In genomic region chr13:117947704-117948376, GRCm38 (mm10) we compare ENCODE assay signal across 27 mouse cellular contexts.
A peak's percentile ranks its signal among the peaks of the same experiment; 100 is the strongest.
DNase-seq lines count a peak whose midpoint lies in the region; ATAC-seq lines count a peak whose summit lies in the region.
"Had no signal": no experiment of that assay in that cellular context is flagged by ENCODE, and none has a peak within 500 bp of the region (broad histone marks: within the 10 kb centered on the region; RNA-seq: fewer than 3 reads in every experiment).

No protein-coding gene starts in this region.

- H3K4me1 ChIP-seq in intestine, embryonic 16.5 days (ENCODE audit: control insufficient read depth, insufficient read depth, low read length), result no peaks in the 10 kb centered on the region
- H3K4me1 ChIP-seq: embryonic facial prominence, embryonic 13.5 days; embryonic facial prominence, embryonic 15.5 days; forebrain, embryonic 10.5 days; forebrain, embryonic 12.5 days had no signal

- no peak overlapping the region for H3K4me3 ChIP-seq in intestine, embryonic 16.5 days (ENCODE audit: low read length)
- H3K4me3 ChIP-seq: embryonic facial prominence, embryonic 13.5 days; embryonic facial prominence, embryonic 15.5 days; erythroblast, embryonic 14.5 days; forebrain, embryonic 10.5 days; forebrain, embryonic 12.5 days had no signal

- H3K9me3 ChIP-seq in intestine, embryonic 16.5 days (ENCODE audit: control insufficient read depth, low read length), result no peaks in the 10 kb centered on the region
- H3K9me3 ChIP-seq: embryonic facial prominence, embryonic 13.5 days; embryonic facial prominence, embryonic 15.5 days; forebrain, embryonic 10.5 days; forebrain, embryonic 12.5 days; G1E had no signal

- H3K9ac ChIP-seq in intestine, embryonic 16.5 days (ENCODE audit: low read depth, low read length), result no peak overlapping the region
- H3K9ac ChIP-seq: embryonic facial prominence, embryonic 13.5 days; embryonic facial prominence, embryonic 15.5 days; forebrain, embryonic 12.5 days had no signal

- no peak overlapping the region for H3K4me2 ChIP-seq in intestine, embryonic 16.5 days (ENCODE audit: low read depth, low read length)
- H3K4me2 ChIP-seq: embryonic facial prominence, embryonic 13.5 days; embryonic facial prominence, embryonic 15.5 days; forebrain, embryonic 12.5 days had no signal

- 31% methylated on average over 1 of the region's 1 CpGs for WGBS in intestine, embryonic 16.5 days

- H3K36me3 ChIP-seq in intestine, embryonic 16.5 days (ENCODE audit: control insufficient read depth, insufficient read depth, low read length), result no peaks in the 10 kb centered on the region
- H3K36me3 ChIP-seq: embryonic facial prominence, embryonic 13.5 days; embryonic facial prominence, embryonic 15.5 days; forebrain, embryonic 10.5 days; forebrain, embryonic 12.5 days; G1E had no signal

- ATAC-seq in intestine, embryonic 16.5 days, result peak; percentile 87
- ATAC-seq: activated CD4-positive, CD25-positive, alpha-beta regulatory T cell, adult 4 months; CD4-positive, CD25-positive, alpha-beta regulatory T cell, adult 4 months; forebrain, embryonic 14.5 days; forebrain, embryonic 16.5 days; Patski had no signal

- peak; percentile 14 to 19 for DNase-seq in cerebellum, postnatal 10 days
- no peak for DNase-seq in cerebellum, postnatal 4 days (ENCODE audit: low spot score in 2 of 2)
- DNase-seq in gastrocnemius, adult 18-20 months (ENCODE audit: low spot score), result no peak
- DNase-seq in liver, result no peak
- DNase-seq: adrenal gland, adult 8-10 months; adrenal gland, postnatal 14 days; adrenal gland, postnatal 36 days; B cell, adult 2 months; cerebellum, adult 11 months; cerebellum, adult 18-20 months; cerebellum, adult 8-10 months; cerebellum, adult 9-11 months; cerebellum, postnatal 25 days; embryo, embryonic 11 days had no signal

- no peaks in the 10 kb centered on the region for H3K27me3 ChIP-seq in intestine, embryonic 16.5 days (replicated peaks; ENCODE audit: control insufficient read depth, insufficient read depth, low read length)
- H3K27me3 ChIP-seq: CH12.LX; embryonic facial prominence, embryonic 13.5 days; embryonic facial prominence, embryonic 15.5 days; forebrain, embryonic 12.5 days; Patski had no signal

- no peak overlapping the region for H3K27ac ChIP-seq in intestine, embryonic 16.5 days (ENCODE audit: low read length)
- H3K27ac ChIP-seq: embryonic facial prominence, embryonic 13.5 days; embryonic facial prominence, embryonic 15.5 days; forebrain, embryonic 10.5 days; forebrain, embryonic 12.5 days had no signal

Comparison
In these comparisons a context has a peak if more than half of its experiments do, and no peak if none do; other contexts are left out.
1. DNase-seq: peak in cerebellum, postnatal 10 days (2 of 2); none in cerebellum, postnatal 4 days (0 of 2), gastrocnemius, adult 18-20 months (single experiment) and liver (single experiment).